In genomic region chr10:29852516-29852915, GRCm38 (mm10) we compare ENCODE assay signal across 24 mouse cellular contexts.
A peak's percentile ranks its signal among the peaks of the same experiment; 100 is the strongest.
DNase-seq lines count a peak whose midpoint lies in the region; ATAC-seq lines count a peak whose summit lies in the region.
"Had no signal": no experiment of that assay in that cellular context is flagged by ENCODE, and none has a peak within 500 bp of the region (broad histone marks: within the 10 kb centered on the region; RNA-seq: fewer than 3 reads in every experiment).

No protein-coding gene starts in this region.

- intact Hi-C loops in left cerebral cortex, postnatal 10 days (cut with DNase I) = no loop called here

- no peaks in the 10 kb centered on the region for H3K36me3 ChIP-seq in embryonic facial prominence, embryonic 11.5 days (replicated peaks; ENCODE audit: control insufficient read depth, insufficient read depth, low read depth, low read length)
- no peaks in the 10 kb centered on the region for H3K36me3 ChIP-seq in limb, embryonic 10.5 days
- no peaks in the 10 kb centered on the region for H3K36me3 ChIP-seq in midbrain, embryonic 15.5 days (replicated peaks)
- H3K36me3 ChIP-seq: embryonic facial prominence, embryonic 15.5 days; forebrain, embryonic 10.5 days; G1E; heart, embryonic 10.5 days; hindbrain, embryonic 12.5 days had no signal

- H3K27me3 ChIP-seq in embryonic facial prominence, embryonic 11.5 days (ENCODE audit: control insufficient read depth, insufficient read depth, low read length) = no peaks in the 10 kb centered on the region
- no peaks in the 10 kb centered on the region for H3K27me3 ChIP-seq in limb, embryonic 10.5 days (ENCODE audit: low read depth, poor library complexity, severe bottlenecking)
- H3K27me3 ChIP-seq in midbrain, embryonic 15.5 days (replicated peaks) = no peaks in the 10 kb centered on the region
- H3K27me3 ChIP-seq: embryonic facial prominence, embryonic 15.5 days; hindbrain, embryonic 12.5 days had no signal

- H3K4me3 ChIP-seq in embryonic facial prominence, embryonic 11.5 days (ENCODE audit: low read depth, low read length) = no peak overlapping the region
- H3K4me3 ChIP-seq in limb, embryonic 10.5 days = no peak overlapping the region
- H3K4me3 ChIP-seq in midbrain, embryonic 15.5 days = no peak overlapping the region
- H3K4me3 ChIP-seq: embryonic facial prominence, embryonic 15.5 days; erythroblast, embryonic 14.5 days; forebrain, embryonic 10.5 days; heart, embryonic 10.5 days; hindbrain, embryonic 12.5 days had no signal

- 20% methylated on average over 2 of the region's 2 CpGs for WGBS in embryonic facial prominence, embryonic 11.5 days
- WGBS in limb, embryonic 10.5 days = 13% methylated on average over 2 of the region's 2 CpGs
- 59% methylated on average over 2 of the region's 2 CpGs for WGBS in midbrain, embryonic 15.5 days

- 0 out of 2 replicates have a peak, but pooled peaks have one; percentile 70 for ATAC-seq in embryonic facial prominence, embryonic 11.5 days (replicated peaks; ENCODE audit: insufficient number of reproducible peaks, low FRiP score, low TSS enrichment, low read depth)
- no peak for ATAC-seq in midbrain, embryonic 15.5 days (replicated peaks)
- ATAC-seq: CD4-positive, CD25-positive, alpha-beta regulatory T cell, adult 4 months; forebrain, embryonic 14.5 days; hindbrain, embryonic 16.5 days had no signal

- H3K27ac ChIP-seq in embryonic facial prominence, embryonic 11.5 days (replicated peaks; ENCODE audit: low read depth, low read length) = no peak overlapping the region
- H3K27ac ChIP-seq in limb, embryonic 10.5 days = no peak overlapping the region
- H3K27ac ChIP-seq in midbrain, embryonic 15.5 days = no peak overlapping the region
- H3K27ac ChIP-seq: embryonic facial prominence, embryonic 15.5 days; forebrain, embryonic 10.5 days; heart, embryonic 10.5 days; hindbrain, embryonic 12.5 days had no signal

- no peak overlapping the region for H3K9ac ChIP-seq in embryonic facial prominence, embryonic 11.5 days (replicated peaks; ENCODE audit: low read length)
- no peak overlapping the region for H3K9ac ChIP-seq in midbrain, embryonic 15.5 days
- H3K9ac ChIP-seq: embryonic facial prominence, embryonic 15.5 days; hindbrain, embryonic 12.5 days had no signal

- DNase-seq in embryo, embryonic 10.5 days (ENCODE audit: low spot score) = peak; percentile 36
- DNase-seq in embryo, embryonic 10 days (ENCODE audit: low spot score) = no peak
- peak; percentile 78 for DNase-seq in embryonic facial prominence, embryonic 11.5 days (ENCODE audit: low spot score)
- DNase-seq in limb, embryonic 10.5 days (ENCODE audit: low spot score) = peak; percentile 39
- no peak for DNase-seq in adrenal gland, adult 18-20 months (ENCODE audit: low spot score in 2 of 2)
- no peak for DNase-seq in left cerebral cortex, postnatal 10 days (ENCODE audit: extremely low spot score in 1 of 2, low spot score in 2 of 2)
- DNase-seq: adrenal gland, postnatal 10 days; B cell, adult 2 months; cerebellum, adult 11-12 months; cerebellum, adult 9-10 months; cerebellum, postnatal 25 days; heart, adult 18-20 months; heart, postnatal 10 days; heart, postnatal 4 days had no signal

- H3K9me3 ChIP-seq in embryonic facial prominence, embryonic 11.5 days (replicated peaks; ENCODE audit: control insufficient read depth, low read length) = no peaks in the 10 kb centered on the region
- no peaks in the 10 kb centered on the region for H3K9me3 ChIP-seq in limb, embryonic 10.5 days (replicated peaks)
- H3K9me3 ChIP-seq in midbrain, embryonic 15.5 days = no peaks in the 10 kb centered on the region
- H3K9me3 ChIP-seq: embryonic facial prominence, embryonic 15.5 days; forebrain, embryonic 10.5 days; G1E; heart, embryonic 10.5 days; hindbrain, embryonic 12.5 days had no signal

- H3K4me1 ChIP-seq in embryonic facial prominence, embryonic 11.5 days (ENCODE audit: control insufficient read depth, insufficient read depth, low read length) = no peaks in the 10 kb centered on the region
- peaks cover 33% of the 10 kb centered on the region for H3K4me1 ChIP-seq in limb, embryonic 10.5 days
- H3K4me1 ChIP-seq in midbrain, embryonic 15.5 days = no peaks in the 10 kb centered on the region
- H3K4me1 ChIP-seq: embryonic facial prominence, embryonic 15.5 days; heart, embryonic 10.5 days; hindbrain, embryonic 12.5 days had no signal

- H3K4me2 ChIP-seq in embryonic facial prominence, embryonic 11.5 days (ENCODE audit: low read depth, low read length) = no peak overlapping the region
- H3K4me2 ChIP-seq in midbrain, embryonic 15.5 days = no peak overlapping the region
- H3K4me2 ChIP-seq: embryonic facial prominence, embryonic 15.5 days; hindbrain, embryonic 12.5 days had no signal

Comparison
In these comparisons a context has a peak if more than half of its experiments do, and no peak if none do; other contexts are left out.
1. DNase-seq: peak in embryo, embryonic 10.5 days (single experiment), embryonic facial prominence, embryonic 11.5 days (single experiment) and limb, embryonic 10.5 days (single experiment); none in embryo, embryonic 10 days (single experiment), adrenal gland, adult 18-20 months (0 of 2) and left cerebral cortex, postnatal 10 days (0 of 2).